Mouse (Mus musculus): ENCODE data around the gene Il6. TPM values are rescaled to one million over a fixed set of nuclear protein-coding genes. Genes with fewer than 3 reads are reported as not detected.
"Not testable (repeated sequence)": the region's sequence is repeated elsewhere in the genome, so short reads cannot be mapped to it uniquely, and the experiment has no call there.

Gene Il6
- not detected in 2 replicates for polyA plus RNA-seq (2012; ENCODE audit: insufficient read depth, insufficient read length, missing spikeins)

DNA sequence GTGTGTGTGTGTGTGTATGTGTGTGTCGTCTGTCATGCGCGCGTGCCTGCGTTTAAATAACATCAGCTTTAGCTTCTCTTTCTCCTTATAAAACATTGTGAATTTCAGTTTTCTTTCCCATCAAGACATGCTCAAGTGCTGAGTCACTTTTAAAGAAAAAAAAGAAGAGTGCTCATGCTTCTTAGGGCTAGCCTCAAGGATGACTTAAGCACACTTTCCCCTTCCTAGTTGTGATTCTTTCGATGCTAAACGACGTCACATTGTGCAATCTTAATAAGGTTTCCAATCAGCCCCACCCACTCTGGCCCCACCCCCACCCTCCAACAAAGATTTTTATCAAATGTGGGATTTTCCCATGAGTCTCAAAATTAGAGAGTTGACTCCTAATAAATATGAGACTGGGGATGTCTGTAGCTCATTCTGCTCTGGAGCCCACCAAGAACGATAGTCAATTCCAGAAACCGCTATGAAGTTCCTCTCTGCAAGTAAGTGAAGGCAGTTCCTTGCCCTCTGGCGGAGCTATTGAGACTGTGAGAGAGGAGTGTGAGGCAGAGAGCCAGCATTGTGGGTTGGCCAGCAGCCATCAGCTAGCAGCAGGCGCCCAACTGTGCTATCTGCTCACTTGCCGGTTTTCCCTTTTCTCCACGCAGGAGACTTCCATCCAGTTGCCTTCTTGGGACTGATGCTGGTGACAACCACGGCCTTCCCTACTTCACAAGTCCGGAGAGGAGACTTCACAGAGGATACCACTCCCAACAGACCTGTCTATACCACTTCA is at the start of gene Il6:
Gene Il6, plus strand, starts transcription at position 389 of the 778 bp plus-strand sequence.
- H3K4me3 ChIP-seq (ENCODE audit: insufficient read depth, low read depth, low read length): 0 out of 2 replicates have a peak within 1 kb of the TSS, but pooled peaks have one; percentile 10
- H3K4me1 ChIP-seq (ENCODE audit: control insufficient read depth, insufficient read depth, insufficient read length, low read length): 0 out of 2 replicates have a peak, but pooled peaks cover 3% of the 10 kb centered on the region
- H3K27ac ChIP-seq (replicated peaks; ENCODE audit: low read depth, low read length): no peak within 1 kb of the TSS

DNA sequence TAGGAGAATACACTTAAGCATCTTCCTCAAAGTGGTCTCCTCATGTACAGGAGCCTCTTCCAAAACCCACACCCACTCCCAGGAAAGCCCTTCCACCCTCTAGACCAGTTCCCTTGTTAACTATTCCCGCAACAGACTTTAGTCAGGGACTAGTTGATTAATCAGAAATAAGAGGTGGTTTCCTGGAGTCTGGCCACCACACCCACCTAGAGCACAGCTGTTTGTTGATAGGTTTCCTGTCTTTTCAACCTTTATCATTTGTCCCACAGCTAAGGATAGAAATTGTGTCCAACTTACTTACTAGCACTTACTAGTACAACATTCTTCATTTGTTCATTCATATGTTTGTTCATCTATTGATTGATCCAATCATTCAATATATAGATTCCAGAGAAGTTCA is 49.4 kb upstream of the Il6 start:
- no peak overlapping the region for H3K4me3 ChIP-seq (ENCODE audit: insufficient read depth, low read depth, low read length)
- H3K27ac ChIP-seq (replicated peaks; ENCODE audit: low read depth, low read length): no peak overlapping the region
- H3K4me1 ChIP-seq (ENCODE audit: control insufficient read depth, insufficient read depth, insufficient read length, low read length): no peaks in the 10 kb centered on the region

DNA sequence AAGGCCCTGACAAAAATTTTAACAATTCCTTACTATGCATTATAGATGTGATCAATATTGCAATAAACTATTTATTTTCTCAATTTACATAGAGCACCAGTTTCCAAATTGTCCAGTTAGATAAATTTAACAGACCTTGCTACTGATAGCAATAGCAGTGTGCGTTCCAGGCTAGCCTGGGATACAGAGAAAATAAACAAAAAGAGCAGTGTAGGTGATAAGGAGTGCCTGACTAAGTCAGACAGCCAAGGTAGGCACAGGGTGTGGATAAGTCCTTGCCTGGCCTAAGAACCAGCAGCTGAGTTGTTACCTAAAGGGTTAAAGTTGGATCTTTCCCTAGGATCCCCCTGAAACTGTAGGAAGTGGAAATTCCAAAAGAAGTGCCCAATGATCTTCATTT is 42.7 kb upstream of the Il6 start:
- H3K4me1 ChIP-seq (ENCODE audit: control insufficient read depth, insufficient read depth, insufficient read length, low read length): no peaks in the 10 kb centered on the region
- no peak overlapping the region for H3K4me3 ChIP-seq (ENCODE audit: insufficient read depth, low read depth, low read length)
- H3K27ac ChIP-seq (replicated peaks; ENCODE audit: low read depth, low read length): no peak overlapping the region

DNA sequence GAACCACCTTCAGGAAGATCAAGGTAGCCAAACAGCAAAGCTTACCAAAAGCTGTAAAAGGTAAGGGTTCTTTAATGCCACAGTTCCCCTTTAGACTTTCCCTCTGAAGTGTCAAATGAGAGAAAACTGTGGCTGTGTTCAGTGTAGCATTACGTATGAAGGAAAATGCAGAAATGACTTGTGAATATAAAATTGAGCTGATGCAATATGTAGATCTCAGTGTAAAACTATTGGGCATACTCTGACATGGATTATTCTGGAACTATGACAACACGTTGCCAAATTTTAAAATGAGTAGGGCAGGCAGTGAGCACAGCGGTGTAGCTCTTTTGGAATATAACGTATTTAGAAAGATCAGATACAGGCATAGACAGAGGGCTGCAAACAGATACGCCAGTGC is 40.1 kb upstream of the Il6 start:
- Histone ChIP-seq H3K27ac (replicated peaks; ENCODE audit: low read depth, low read length) (no peak overlapping the region), H3K4me1 (ENCODE audit: control insufficient read depth, insufficient read depth, insufficient read length, low read length) (no peaks in the 10 kb centered on the region)

DNA sequence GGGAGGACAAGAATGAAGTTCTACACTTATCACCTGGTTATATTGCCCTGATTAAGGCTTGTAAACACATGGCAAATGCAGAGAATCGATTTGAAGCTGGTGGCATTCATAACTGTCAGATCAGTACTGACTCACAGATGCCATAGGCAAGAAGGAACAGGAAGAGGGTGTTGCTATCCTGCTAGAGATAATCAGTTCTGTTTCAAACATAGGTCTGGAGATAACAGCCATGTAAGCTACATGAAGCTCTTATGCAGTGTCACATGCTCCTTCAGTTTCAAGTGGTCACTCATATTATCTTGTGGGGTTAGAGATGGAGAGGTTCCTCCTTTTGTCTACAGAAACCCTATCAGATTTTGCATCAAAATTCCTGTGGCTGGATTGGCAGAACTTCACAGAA is 39.4 kb upstream of the Il6 start:
- Histone ChIP-seq H3K4me1 (ENCODE audit: control insufficient read depth, insufficient read depth, insufficient read length, low read length) (no peaks in the 10 kb centered on the region), H3K27ac (replicated peaks; ENCODE audit: low read depth, low read length) (no peak overlapping the region), H3K4me3 (ENCODE audit: insufficient read depth, low read depth, low read length) (no peak overlapping the region)

More for the DNA sequence above, 40.1 kb upstream of the Il6 start:
- H3K4me3 ChIP-seq (ENCODE audit: insufficient read depth, low read depth, low read length): no peak overlapping the region

DNA sequence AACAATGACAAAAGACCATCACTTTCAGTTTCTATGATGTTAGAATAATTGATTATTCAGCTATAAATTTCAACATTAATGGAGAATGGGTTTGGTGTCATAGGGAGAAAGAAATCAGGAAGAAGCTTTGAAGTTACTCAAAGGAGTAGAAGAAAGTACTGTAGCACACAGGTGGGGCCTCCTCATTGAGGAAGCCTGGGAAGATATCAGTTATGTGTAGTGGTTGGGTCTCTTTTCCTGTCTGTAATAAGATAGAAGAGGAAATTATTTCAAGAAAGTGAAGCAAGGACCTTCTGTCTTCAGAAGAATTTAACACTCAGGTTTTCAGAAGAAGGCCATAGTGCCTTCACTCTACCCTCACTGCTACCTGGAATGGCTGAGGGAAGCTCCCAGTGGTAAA is 38.8 kb upstream of the Il6 start:
- Histone ChIP-seq H3K4me3 (ENCODE audit: insufficient read depth, low read depth, low read length) (no peak overlapping the region), H3K27ac (replicated peaks; ENCODE audit: low read depth, low read length) (no peak overlapping the region), H3K4me1 (ENCODE audit: control insufficient read depth, insufficient read depth, insufficient read length, low read length) (no peaks in the 10 kb centered on the region)

DNA sequence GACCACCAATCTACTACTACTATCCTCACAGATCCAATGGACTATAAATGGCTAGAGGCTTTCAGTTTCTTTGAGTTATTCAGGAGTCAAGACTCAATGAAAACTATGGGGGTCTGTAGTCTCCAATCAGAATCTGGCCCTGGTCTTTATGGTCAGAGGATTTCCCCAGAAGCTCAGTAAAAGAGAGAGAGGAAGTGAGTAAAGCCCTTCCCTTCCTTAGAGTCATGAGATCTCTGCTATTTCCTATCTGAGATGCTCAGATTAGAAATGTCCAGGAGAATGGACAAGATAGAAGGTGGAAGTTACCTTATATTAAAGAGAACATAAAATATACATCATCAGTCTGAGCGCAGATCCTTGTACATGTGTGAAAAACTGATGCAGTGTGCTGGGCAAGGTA is 19.3 kb upstream of the Il6 start:
- Histone ChIP-seq H3K4me1 (ENCODE audit: control insufficient read depth, insufficient read depth, insufficient read length, low read length) (no peaks in the 10 kb centered on the region), H3K4me3 (ENCODE audit: insufficient read depth, low read depth, low read length) (no peak overlapping the region), H3K27ac (replicated peaks; ENCODE audit: low read depth, low read length) (no peak overlapping the region)

DNA sequence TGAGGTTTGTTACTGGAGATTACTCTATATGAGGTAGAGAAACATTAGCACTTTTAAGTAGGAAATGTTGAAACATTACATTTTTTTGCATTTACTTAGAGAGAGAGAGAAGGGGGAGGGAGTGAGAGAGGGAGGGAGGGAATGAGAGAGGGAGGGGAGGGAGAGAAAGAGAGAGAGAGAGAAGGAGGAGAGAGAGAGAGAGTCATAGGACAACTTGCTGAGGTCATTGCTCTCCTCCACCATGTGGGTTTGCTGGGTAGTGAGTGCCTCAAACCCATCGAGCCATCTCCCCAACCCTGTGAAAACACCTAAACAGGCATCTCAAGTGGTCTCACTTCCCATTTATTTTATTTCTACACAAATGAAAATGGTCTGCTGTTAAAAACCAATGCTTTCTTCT is 18.6 kb upstream of the Il6 start:
- Histone ChIP-seq H3K4me3 (ENCODE audit: insufficient read depth, low read depth, low read length) (no peak overlapping the region), H3K4me1 (ENCODE audit: control insufficient read depth, insufficient read depth, insufficient read length, low read length) (no peaks in the 10 kb centered on the region), H3K27ac (replicated peaks; ENCODE audit: low read depth, low read length) (no peak overlapping the region)

DNA sequence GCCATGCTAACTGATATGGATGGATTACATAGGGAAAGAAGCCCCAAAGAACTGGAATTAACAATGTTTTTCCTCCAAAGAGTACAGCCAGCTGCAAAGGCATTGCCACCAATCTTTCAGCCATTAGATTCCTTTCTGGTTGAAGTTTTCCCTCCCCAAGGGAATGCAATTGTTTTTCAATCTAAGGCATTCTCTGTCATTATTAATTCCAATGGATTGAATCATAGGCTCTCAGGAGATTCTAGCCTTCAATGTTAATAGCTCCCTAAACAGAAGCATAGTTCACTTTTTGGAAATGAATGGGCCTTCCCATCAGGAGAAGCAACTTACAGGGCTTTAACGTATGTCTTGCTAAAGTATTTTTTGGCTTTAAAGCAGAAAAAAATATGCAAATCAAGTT is 15.6 kb upstream of the Il6 start:
- no peak overlapping the region for H3K27ac ChIP-seq (replicated peaks; ENCODE audit: low read depth, low read length)
- no peak overlapping the region for H3K4me3 ChIP-seq (ENCODE audit: insufficient read depth, low read depth, low read length)
- H3K4me1 ChIP-seq (ENCODE audit: control insufficient read depth, insufficient read depth, insufficient read length, low read length): 0 out of 2 replicates have a peak, but pooled peaks cover 2% of the 10 kb centered on the region

DNA sequence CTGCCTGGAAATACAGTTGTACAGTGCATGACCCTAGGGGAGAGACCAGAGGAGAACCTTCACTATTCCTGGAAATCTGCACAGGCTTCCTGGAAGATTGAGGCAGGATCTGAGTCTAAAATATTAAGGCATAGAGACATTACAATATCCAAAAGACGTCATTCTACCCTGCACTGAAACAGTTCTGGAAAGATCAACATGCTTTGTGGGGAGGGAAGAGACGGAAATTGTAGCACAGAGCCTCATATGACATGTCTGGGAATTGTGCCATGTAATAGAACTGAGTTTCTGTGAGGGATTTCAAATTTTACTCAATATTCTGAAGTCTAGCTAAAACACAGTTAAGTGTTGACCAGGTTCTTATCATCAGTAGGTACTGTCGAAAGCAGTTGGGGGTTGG is 12.0 kb upstream of the Il6 start:
- Histone ChIP-seq H3K27ac (replicated peaks; ENCODE audit: low read depth, low read length) (no peak overlapping the region), H3K4me1 (ENCODE audit: control insufficient read depth, insufficient read depth, insufficient read length, low read length) (0 out of 2 replicates have a peak, but pooled peaks cover 2% of the 10 kb centered on the region), H3K4me3 (ENCODE audit: insufficient read depth, low read depth, low read length) (no peak overlapping the region)

DNA sequence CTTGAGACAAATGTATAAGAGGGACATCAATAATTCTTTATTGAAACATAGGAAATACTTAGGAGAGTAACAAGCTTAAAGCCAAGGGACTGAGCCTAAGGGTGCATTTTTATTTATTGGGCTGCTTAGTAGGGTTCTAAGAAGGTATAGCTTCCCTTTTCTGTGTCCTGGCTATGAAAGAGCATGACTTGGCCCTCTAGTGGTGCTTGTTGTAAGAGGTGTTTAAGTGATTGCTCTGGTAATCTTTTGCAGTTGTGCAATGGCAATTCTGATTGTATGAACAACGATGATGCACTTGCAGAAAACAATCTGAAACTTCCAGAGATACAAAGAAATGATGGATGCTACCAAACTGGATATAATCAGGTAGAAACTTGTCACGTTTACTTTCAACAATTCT is 1.7 kb downstream of the Il6 start:
- H3K4me1 ChIP-seq (ENCODE audit: control insufficient read depth, insufficient read depth, insufficient read length, low read length): 0 out of 2 replicates have a peak, but pooled peaks cover 3% of the 10 kb centered on the region
- no peak overlapping the region for H3K27ac ChIP-seq (replicated peaks; ENCODE audit: low read depth, low read length)
- H3K4me3 ChIP-seq (ENCODE audit: insufficient read depth, low read depth, low read length): no peak overlapping the region

DNA sequence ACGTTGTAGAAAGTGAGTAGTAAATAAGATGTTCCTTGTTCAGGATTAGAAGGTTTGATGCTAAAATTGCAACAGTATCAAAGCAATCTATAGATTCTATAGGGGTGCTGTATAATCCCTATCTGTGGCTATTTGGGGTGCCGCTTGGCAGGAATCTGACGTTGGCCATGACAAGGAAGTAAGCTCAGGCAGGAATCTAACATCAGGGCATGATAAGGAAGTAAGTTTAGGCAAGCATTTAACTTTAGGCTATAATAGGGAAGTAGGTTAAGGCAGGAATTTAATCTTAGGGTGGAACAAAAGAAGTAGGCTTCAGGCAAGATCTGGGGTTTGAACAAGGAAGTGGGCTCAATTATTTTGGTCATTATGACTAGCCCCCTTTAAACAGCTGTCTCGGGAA is 22.9 kb downstream of the Il6 start:
- not testable (repeated sequence) for H3K27ac ChIP-seq (replicated peaks; ENCODE audit: low read depth, low read length); H3K4me1 ChIP-seq (ENCODE audit: control insufficient read depth, insufficient read depth, insufficient read length, low read length); H3K4me3 ChIP-seq (ENCODE audit: insufficient read depth, low read depth, low read length)

DNA sequence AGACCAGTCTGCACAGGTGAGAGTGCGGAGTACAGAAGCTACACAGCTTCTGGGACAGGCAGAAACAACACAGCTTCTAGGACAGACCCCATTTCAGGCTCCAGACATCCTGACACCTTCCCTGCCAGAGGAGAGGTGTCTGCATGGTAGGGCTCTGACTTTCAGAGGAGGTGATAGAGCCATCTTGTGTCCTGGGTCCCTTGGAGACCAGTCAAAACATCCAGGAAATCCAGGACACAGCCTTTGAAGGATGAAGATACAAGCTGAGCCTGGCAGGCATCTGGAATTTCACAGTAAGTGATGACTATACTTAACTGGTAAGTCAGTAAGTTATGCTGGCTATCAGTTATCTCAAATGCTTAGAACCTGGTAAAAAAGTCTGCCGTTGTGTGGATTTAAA is 24.2 kb downstream of the Il6 start:
- not testable (repeated sequence) for H3K27ac ChIP-seq (replicated peaks; ENCODE audit: low read depth, low read length); H3K4me3 ChIP-seq (ENCODE audit: insufficient read depth, low read depth, low read length); H3K4me1 ChIP-seq (ENCODE audit: control insufficient read depth, insufficient read depth, insufficient read length, low read length)

DNA sequence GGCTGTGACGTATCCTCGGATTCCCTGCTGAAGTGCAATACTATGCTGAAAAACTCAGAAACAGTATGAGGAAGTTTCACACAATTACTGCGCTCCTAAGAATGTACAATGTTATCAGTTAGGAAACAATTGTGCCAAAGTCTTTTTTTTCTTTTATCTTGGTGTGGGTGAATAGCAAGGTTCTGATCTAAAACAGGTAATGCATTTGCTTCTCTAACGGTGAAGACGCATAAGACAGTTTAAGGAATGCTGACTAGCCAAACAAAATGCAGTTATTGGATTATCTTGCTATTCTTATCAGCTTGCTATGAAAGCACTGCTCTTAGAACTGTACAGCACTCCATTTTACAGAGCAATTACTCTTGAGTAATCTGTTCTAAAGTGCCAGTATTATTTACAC is 26.4 kb downstream of the Il6 start:
- not testable (repeated sequence) for H3K27ac ChIP-seq (replicated peaks; ENCODE audit: low read depth, low read length); H3K4me1 ChIP-seq (ENCODE audit: control insufficient read depth, insufficient read depth, insufficient read length, low read length); H3K4me3 ChIP-seq (ENCODE audit: insufficient read depth, low read depth, low read length)

DNA sequence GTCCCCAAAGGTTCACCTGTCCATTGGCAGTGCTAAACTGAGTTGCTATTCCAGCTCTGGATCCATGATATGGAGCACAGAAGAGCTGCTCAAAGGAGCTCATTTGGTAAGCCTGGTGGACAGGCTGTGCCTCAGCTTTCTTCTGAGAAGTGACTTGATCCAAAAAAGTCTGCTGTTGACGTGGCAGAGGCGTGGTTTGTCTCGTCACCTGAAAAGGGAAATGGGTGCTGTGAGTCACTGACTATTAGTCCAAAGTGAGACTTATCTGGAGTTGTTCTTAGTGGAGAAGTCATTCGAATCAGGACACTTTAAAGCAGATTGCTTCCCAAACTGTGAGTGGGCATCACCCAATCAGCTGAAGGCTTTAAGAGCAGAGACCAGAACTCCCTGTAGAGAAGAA is 26.9 kb downstream of the Il6 start:
- not testable (repeated sequence) for H3K4me1 ChIP-seq (ENCODE audit: control insufficient read depth, insufficient read depth, insufficient read length, low read length)

DNA sequence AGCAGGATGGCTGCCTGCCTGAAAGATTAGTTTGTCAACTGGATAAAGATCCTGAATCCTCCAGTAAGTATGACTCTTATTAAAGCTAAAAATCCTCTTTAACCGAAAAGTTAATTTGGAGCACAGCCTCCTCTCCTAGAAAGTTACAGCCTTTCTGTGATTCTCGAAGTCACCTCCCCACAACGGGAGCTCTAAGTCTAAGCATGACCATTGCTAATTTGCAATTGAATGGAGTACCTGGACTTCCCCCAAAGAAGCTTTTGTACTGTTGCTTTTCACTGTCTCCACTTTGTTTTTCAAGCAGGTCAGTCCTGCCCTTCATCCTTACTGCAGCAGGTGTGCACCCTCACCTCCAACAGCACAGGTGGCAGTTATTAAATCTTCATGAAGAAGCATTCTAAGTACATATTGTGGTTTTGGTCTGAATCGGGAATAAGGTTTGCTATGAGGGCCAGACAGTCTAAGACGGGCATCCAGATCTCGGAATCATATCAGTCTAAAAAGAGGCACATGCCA is 45.4 kb downstream of the Il6 start:
- Histone ChIP-seq H3K4me1 (ENCODE audit: control insufficient read depth, insufficient read depth, insufficient read length, low read length) (peaks cover 3% of the 10 kb centered on the region; the same call in 1 of the 2 replicates), H3K4me3 (ENCODE audit: insufficient read depth, low read depth, low read length) (no peak overlapping the region), H3K27ac (replicated peaks; ENCODE audit: low read depth, low read length) (no peak overlapping the region)

More for the DNA sequence above, 26.9 kb downstream of the Il6 start:
- not testable (repeated sequence) for H3K4me3 ChIP-seq (ENCODE audit: insufficient read depth, low read depth, low read length); H3K27ac ChIP-seq (replicated peaks; ENCODE audit: low read depth, low read length)

All from brown adipose tissue, adult 24 weeks (tissue).